Mouse (Mus musculus) intestine, embryonic 14.5 days (tissue): Measurements from ENCODE around the gene Dpm1. TPM values are rescaled to one million over a fixed set of nuclear protein-coding genes. Genes with fewer than 3 reads are reported as not detected.

Source experiments
- ATAC-seq: fragments of 200-750 bp; cut with Nextera tagmentation; replicated peaks from 2 replicates; pipeline ENCODE4 v1.8.0; 2017; ENCODE audit warnings: low read depth, moderate number of reproducible peaks, moderate TSS enrichment, moderate library complexity; ENCODE audit not compliant: low FRiP score, low TSS enrichment
- DNase-seq: peaks from one replicate; pipeline ENCODE4 v3.0.0-alpha.2; 2018; ENCODE audit warnings: low spot score
- H3K27ac ChIP-seq: fragments of 300-500 bp; sonication (generic); 2 replicates; pipeline ENCODE4 v1.5.1; 2014; ENCODE audit warnings: low read depth, mild to moderate bottlenecking, control low read depth
- H3K27me3 ChIP-seq: fragments of 300-500 bp; sonication (generic); replicated peaks from 2 replicates; pipeline ENCODE4 v1.6.1; 2014; ENCODE audit warnings: low read length, control low read depth; ENCODE audit not compliant: control insufficient read depth, insufficient read depth
- H3K36me3 ChIP-seq: fragments of 300-500 bp; sonication (generic); 2 replicates; pipeline ENCODE4 v1.6.1; 2014; ENCODE audit warnings: low read length, control low read depth; ENCODE audit not compliant: control insufficient read depth, insufficient read depth
- H3K4me1 ChIP-seq: fragments of 300-500 bp; sonication (generic); replicated peaks from 2 replicates; pipeline ENCODE4 v1.6.1; 2014; ENCODE audit warnings: low read length, control low read depth, mixed read lengths; ENCODE audit not compliant: control insufficient read depth, insufficient read depth
- H3K4me2 ChIP-seq: fragments of 300-500 bp; sonication (generic); 2 replicates; pipeline ENCODE4 v1.6.1; 2014; ENCODE audit warnings: low read length
- H3K4me3 ChIP-seq: fragments of 300-500 bp; sonication (generic); 2 replicates; pipeline ENCODE4 v1.5.1; 2014; ENCODE audit warnings: low read depth, low read length, control low read depth, mixed read lengths
- H3K9ac ChIP-seq: fragments of 300-500 bp; sonication (generic); 2 replicates; pipeline ENCODE4 v1.6.1; 2014; ENCODE audit warnings: mild to moderate bottlenecking, low read length
- H3K9me3 ChIP-seq: fragments of 300-500 bp; sonication (generic); 2 replicates; pipeline ENCODE4 v1.6.1; 2016; ENCODE audit warnings: low read length, control low read depth; ENCODE audit not compliant: control insufficient read depth
- WGBS: fragments of 180-500 bp; shearing (Covaris S2); extraction: QIAGEN DNeasy Blood & Tissue Kit; methylation state at CpG from one replicate; pipeline ENCODE4 v1.1.7; 2014; 5-methylcytosine and 5-hydroxymethylcytosine counted together
- polyA plus RNA-seq: library from polyadenylated mRNA; unstranded; fragments of >200 nt; fragmentation: Nextera tagmentation; extraction: Ambion mirVana; gene quantifications from 2 replicates; pipeline ENCODE4 v1.2.1, GENCODE M21; 2014

The Dpm1 gene
- polyA plus RNA-seq, 1 experiment from 2014 or later: 76.4 TPM

GRCm38 (mm10) chr2:168238335-168238734, 7.9 kb upstream of the Dpm1 start:
- Histone ChIP-seq H3K27me3 (0 out of 2 replicates have a peak, but pooled peaks cover 6% of the 10 kb centered on the region), H3K4me3 (no peak overlapping the region), H3K9ac (no peak overlapping the region), H3K36me3 (0 out of 2 replicates have a peak, but pooled peaks cover 5% of the 10 kb centered on the region), H3K4me1 (no peaks in the 10 kb centered on the region), H3K9me3 (no peaks in the 10 kb centered on the region), H3K4me2 (no peak overlapping the region), H3K27ac (no peak overlapping the region)
- no peak for DNase-seq
- no peak for ATAC-seq
- WGBS: 84% methylated on average over 4 of the region's 4 CpGs

- ATAC-seq: no peak
- Histone ChIP-seq H3K4me1 (peaks cover 27% of the 10 kb centered on the region), H3K4me2 (no peak overlapping the region), H3K9me3 (no peaks in the 10 kb centered on the region), H3K27ac (no peak overlapping the region), H3K27me3 (no peaks in the 10 kb centered on the region), H3K36me3 (peaks cover 15% of the 10 kb centered on the region; the same call in 1 of the 2 replicates), H3K9ac (no peak overlapping the region), H3K4me3 (no peak overlapping the region)
- WGBS: 90% methylated on average over 5 of the region's 5 CpGs
- no peak for DNase-seq
Measured at GRCm38 (mm10) chr2:168233286-168233685, 2.9 kb upstream of the Dpm1 start.

GRCm38 (mm10) chr2:168231471-168231829, 1.1 kb upstream of the Dpm1 start:
- DNase-seq: no peak
- Histone ChIP-seq H3K4me2 (peak overlapping the region; percentile 99), H3K9me3 (no peaks in the 10 kb centered on the region), H3K4me1 (peaks cover 31% of the 10 kb centered on the region), H3K9ac (peak overlapping the region; percentile 95), H3K36me3 (peaks cover 20% of the 10 kb centered on the region; the same call in 1 of the 2 replicates), H3K27me3 (no peaks in the 10 kb centered on the region), H3K27ac (no peak overlapping the region), H3K4me3 (peak overlapping the region; percentile 100)
- 58% methylated on average over 33 of the region's 33 CpGs for WGBS
- ATAC-seq: no peak

- ATAC-seq (peak; percentile 65; the same call in 1 of the 2 replicates), DNase-seq (peak; percentile 61)
- no peaks in the 10 kb centered on the region for H3K27me3 ChIP-seq
- H3K9ac ChIP-seq: peak overlapping the region; percentile 95
- H3K36me3 ChIP-seq: peaks cover 25% of the 10 kb centered on the region; the same call in 1 of the 2 replicates
- peaks cover 31% of the 10 kb centered on the region for H3K4me1 ChIP-seq
- peak overlapping the region; percentile 100 for H3K4me3 ChIP-seq
- 2% methylated on average over 105 of the region's 105 CpGs for WGBS
- H3K9me3 ChIP-seq: no peaks in the 10 kb centered on the region
- peak overlapping the region; percentile 99 for H3K4me2 ChIP-seq
- H3K27ac ChIP-seq: peak overlapping the region; percentile 82
Measured at GRCm38 (mm10) chr2:168230773-168231470, 531 bp upstream of the Dpm1 start.

- no peak overlapping the region; the same call in 1 of the 2 replicates for H3K27ac ChIP-seq
- no peak for DNase-seq
Measured at GRCm38 (mm10) chr2:168229116-168230025, 1.0 kb downstream of the Dpm1 start.

GRCm38 (mm10) chr2:168223326-168223725, 7.1 kb downstream of the Dpm1 start:
- no peak for DNase-seq
- H3K4me1 ChIP-seq: 0 out of 2 replicates have a peak, but pooled peaks cover 4% of the 10 kb centered on the region
- 87% methylated on average over 6 of the region's 6 CpGs for WGBS

More at GRCm38 (mm10) chr2:168229116-168230025, 1.0 kb downstream of the Dpm1 start:
- no peaks in the 10 kb centered on the region for H3K9me3 ChIP-seq
- peak; percentile 13; the same call in 1 of the 2 replicates for ATAC-seq
- H3K4me2 ChIP-seq: peak overlapping the region; percentile 99
- H3K27me3 ChIP-seq: no peaks in the 10 kb centered on the region
- 20% methylated on average over 41 of the region's 41 CpGs for WGBS
- peak overlapping the region; percentile 95 for H3K9ac ChIP-seq
- H3K36me3 ChIP-seq: peaks cover 40% of the 10 kb centered on the region
- peaks cover 31% of the 10 kb centered on the region for H3K4me1 ChIP-seq
- H3K4me3 ChIP-seq: peak overlapping the region; percentile 100

GRCm38 (mm10) chr2:168213788-168214397, 16.5 kb downstream of the Dpm1 start:
- 43% methylated on average over 5 of the region's 5 CpGs for WGBS
- peaks cover 93% of the 10 kb centered on the region for H3K36me3 ChIP-seq

More at GRCm38 (mm10) chr2:168223326-168223725, 7.1 kb downstream of the Dpm1 start:
- Histone ChIP-seq H3K4me3 (no peak overlapping the region), H3K27ac (no peak overlapping the region), H3K4me2 (no peak overlapping the region), H3K27me3 (no peaks in the 10 kb centered on the region), H3K36me3 (peaks cover 78% of the 10 kb centered on the region), H3K9me3 (no peaks in the 10 kb centered on the region), H3K9ac (no peak overlapping the region)
- no peak for ATAC-seq

GRCm38 (mm10) chr2:168207883-168208282, 22.5 kb downstream of the Dpm1 start:
- peaks cover 57% of the 10 kb centered on the region for H3K36me3 ChIP-seq
- no peaks in the 10 kb centered on the region for H3K9me3 ChIP-seq
- H3K4me2 ChIP-seq: no peak overlapping the region
- peaks cover 8% of the 10 kb centered on the region; the same call in 1 of the 2 replicates for H3K4me1 ChIP-seq
- 97% methylated on average over 3 of the region's 3 CpGs for WGBS
- no peak overlapping the region for H3K4me3 ChIP-seq
- H3K27ac ChIP-seq: peak overlapping the region; percentile 99; the same call in 1 of the 2 replicates
- ATAC-seq (no peak), DNase-seq (no peak)
- H3K27me3 ChIP-seq: no peaks in the 10 kb centered on the region
- H3K9ac ChIP-seq: no peak overlapping the region

More at GRCm38 (mm10) chr2:168213788-168214397, 16.5 kb downstream of the Dpm1 start:
- H3K27me3 ChIP-seq: no peaks in the 10 kb centered on the region
- no peak for ATAC-seq
- no peak for DNase-seq
- no peak overlapping the region for H3K4me3 ChIP-seq
- H3K9ac ChIP-seq: no peak overlapping the region
- no peaks in the 10 kb centered on the region for H3K4me1 ChIP-seq
- no peaks in the 10 kb centered on the region for H3K9me3 ChIP-seq
- H3K4me2 ChIP-seq: no peak overlapping the region
- no peak overlapping the region for H3K27ac ChIP-seq
